Mouse (Mus musculus): Measurements from ENCODE around the gene Vangl2. TPM values are rescaled to one million over a fixed set of nuclear protein-coding genes. Genes with fewer than 3 reads are reported as not detected.
"Not testable (repeated sequence)": the region's sequence is repeated elsewhere in the genome, so short reads cannot be mapped to it uniquely, and the experiment has no call there.

Gene Vangl2
- total RNA-seq, 1 experiment from 2014 or later, result 7.4 TPM

- DNase-seq, result no peak
Observed at GRCm38 (mm10) chr1:172001665-172002064, 26.6 kb downstream of the Vangl2 start.

GRCm38 (mm10) chr1:172000641-172001040 lies 27.6 kb downstream of the Vangl2 start:
- peak; percentile 55 for DNase-seq

DNA sequence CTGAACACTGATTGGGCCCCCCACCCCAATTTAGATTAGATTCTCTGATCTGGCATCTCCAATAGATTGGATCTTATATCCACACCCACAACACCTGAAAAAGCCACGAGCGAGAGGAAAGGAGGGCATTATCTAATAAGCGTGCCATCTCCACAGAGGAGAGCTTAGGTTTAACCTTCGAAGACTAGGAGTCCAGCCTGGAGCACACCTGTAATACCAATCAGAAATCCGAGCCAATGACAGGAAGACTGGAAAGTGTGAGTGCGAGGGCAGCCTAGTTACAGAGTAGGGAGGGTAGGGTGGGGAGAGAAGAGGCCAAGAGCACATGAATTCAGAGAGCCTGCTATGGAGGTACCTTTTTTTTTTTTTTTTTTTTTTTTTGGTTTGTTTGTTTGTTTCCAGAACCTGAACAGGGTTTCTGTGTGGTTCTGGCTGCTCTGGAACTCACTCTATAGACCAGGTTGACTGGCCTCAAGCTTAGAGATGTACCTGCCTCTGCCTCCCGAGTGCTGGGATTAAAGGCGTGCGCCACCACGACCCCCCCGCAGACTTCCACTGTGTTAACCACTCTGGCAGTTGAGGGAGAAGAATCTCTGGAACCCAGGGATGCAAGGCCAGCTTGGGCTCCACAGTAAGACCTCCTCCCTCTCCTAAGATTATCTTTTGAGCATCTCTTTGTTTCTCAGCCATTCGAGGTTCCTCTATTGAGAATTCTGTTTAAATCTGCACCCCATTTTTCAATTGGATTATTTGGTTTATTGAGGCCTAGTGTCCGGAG lies 29.2 kb downstream of the Vangl2 start:
- no peak for DNase-seq

GRCm38 (mm10) chr1:171996701-171997100 lies 31.5 kb downstream of the Vangl2 start:
- no peak for DNase-seq

GRCm38 (mm10) chr1:171994918-171995715 lies 33.1 kb downstream of the Vangl2 start:
- DNase-seq, result no peak

GRCm38 (mm10) chr1:171994501-171994900 lies 33.7 kb downstream of the Vangl2 start:
- DNase-seq, result no peak

GRCm38 (mm10) chr1:171992901-171993530 lies 35.2 kb downstream of the Vangl2 start:
- no peak for DNase-seq

DNA sequence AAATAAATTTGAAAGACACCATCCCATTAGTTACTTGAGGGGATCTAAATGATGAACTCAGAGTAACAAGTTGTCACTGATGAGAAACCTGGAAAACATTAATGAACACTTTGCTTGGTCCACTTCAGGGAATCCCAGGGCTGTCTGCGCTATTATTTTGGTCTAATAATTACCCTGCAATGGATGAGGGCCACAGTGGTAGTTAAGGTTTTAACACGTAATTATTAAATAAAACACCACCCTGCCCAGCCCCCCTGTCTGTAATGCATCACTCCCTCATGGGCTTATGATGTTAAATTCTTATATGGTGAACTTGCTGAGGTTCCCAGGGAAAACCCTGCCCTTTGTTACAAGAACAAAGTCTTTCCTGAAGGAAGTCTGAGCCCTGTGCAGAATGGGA lies 36.4 kb downstream of the Vangl2 start:
- no peak for DNase-seq

DNA sequence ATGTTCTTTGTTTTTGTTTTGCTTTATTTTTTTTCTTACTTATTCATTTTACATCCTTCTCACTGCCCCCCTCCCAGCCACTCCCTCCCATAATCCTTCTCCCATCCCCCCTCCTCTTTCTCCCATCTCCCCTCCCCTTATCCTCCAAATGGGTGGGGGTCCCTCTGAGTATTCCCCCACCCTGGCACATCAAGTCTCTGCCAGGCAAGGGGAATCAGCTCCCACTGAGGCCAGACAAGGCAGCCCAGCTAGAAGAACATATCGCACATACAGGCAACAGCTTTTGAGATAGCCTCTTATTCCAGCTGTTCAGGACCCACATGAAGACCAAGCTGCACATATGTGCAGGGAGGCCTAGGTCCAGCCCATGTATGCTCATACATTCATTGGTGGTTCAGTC lies 44.1 kb downstream of the Vangl2 start:
- no peak for DNase-seq

DNA sequence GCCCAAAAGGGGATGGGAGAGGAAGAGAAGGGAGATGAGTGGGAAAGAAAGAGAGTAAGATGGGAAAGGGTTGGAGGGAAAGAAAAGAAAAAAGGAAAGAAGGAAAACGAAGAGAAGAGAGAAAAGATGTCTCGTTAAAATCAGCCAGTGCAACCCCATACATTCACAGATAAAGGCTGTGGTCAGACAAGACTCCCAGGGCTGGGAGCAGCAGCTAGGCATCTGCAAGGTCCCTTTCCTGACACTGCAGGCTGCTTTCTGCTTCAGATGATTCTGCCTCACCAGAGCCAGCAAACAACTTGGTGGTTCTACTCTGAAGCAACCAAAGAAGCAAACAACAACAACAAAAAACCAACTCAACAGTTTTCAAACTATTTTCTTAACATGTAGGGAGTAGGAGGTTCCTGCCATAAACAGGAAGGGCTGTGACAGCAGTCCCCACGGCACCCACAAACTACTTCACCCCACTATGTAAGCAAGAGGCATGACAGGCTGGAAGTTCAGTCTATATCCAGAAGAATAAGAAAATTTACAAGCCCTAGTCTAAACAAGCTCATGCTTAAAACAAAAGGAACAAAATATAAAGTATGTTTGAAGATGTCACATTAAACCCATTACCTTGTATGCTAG lies 44.8 kb downstream of the Vangl2 start:
- DNase-seq, result no peak

DNA sequence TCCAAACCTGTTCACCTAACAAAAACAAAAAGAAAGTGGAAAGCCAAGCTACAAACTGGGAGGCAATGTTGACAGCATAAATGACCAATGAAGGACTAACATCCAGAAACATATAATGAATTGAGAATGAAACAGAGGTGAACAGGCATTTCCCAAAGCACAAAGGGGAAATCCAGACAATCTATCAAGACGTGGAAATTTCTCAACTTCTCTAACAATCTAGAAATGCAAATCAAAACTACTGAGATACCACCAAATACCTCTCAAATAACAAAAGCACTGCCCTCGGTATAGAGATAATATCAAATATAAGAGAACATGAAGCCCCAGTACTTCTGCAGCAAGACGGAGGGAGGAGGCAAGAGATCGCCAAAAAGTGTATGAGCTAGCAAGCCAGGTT lies 45.5 kb downstream of the Vangl2 start:
- DNase-seq, result no peak

- no peak for DNase-seq
Observed at GRCm38 (mm10) chr1:171982170-171982569, 46.1 kb downstream of the Vangl2 start.

DNA sequence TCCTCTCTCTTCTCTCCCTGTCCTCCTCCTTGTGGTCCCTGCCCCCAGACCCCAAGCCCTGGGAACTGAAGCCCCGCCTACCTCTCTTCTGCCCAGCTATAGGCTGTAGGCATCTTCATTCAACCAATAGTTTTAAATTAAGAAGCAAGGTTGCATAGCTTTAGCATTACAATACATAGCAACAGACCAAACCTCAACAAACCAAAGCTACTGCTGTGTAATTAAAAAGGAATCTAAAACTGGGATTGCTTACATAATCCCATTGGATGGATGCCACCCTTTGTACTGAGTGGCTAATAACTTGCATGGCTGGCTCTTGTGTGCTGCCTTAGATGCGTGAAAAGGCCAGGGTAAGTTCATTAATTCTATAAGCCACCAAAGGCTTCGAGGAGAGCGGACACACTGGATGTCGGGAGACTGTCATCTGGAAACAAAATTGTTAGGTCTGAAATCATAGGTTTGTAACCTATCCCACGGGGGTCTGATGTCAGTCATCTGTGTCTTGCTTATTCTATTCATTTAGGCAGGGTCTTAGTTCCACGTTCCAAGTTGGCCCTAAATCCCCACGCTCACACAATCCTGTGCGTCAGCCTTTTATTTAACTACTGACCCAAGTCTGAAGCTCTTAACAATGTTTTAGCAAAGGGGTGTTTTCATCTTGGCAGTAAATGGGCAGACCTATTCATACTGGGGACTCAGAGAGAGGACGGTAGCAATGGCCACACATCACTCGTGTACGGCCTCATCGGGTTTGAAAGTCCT lies 48.1 kb downstream of the Vangl2 start:
- DNase-seq, result no peak

- DNase-seq, result no peak
Observed at GRCm38 (mm10) chr1:171977891-171978290, 50.4 kb downstream of the Vangl2 start.

- no peak for DNase-seq
Observed at GRCm38 (mm10) chr1:171976826-171977539, 51.3 kb downstream of the Vangl2 start.

DNA sequence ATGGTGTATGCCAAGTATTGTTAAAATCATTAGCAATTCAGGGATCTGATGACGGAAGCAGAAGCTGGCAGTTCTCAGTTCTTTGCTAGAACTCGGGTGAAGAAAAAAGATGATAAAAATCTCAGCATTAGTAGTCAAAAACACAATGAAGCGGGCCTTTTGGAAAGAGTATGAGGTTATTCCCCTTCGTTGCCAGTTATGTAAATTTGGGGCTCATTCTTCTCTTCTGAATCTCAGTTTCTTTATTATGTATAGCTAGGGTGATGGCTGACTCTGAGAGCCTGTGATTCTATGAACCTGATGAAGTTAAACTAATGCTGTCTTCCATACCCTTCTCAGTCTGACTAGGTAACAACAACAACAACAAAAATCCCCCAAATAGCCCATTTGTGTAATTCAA lies 52.4 kb downstream of the Vangl2 start:
- DNase-seq, result no peak

DNA sequence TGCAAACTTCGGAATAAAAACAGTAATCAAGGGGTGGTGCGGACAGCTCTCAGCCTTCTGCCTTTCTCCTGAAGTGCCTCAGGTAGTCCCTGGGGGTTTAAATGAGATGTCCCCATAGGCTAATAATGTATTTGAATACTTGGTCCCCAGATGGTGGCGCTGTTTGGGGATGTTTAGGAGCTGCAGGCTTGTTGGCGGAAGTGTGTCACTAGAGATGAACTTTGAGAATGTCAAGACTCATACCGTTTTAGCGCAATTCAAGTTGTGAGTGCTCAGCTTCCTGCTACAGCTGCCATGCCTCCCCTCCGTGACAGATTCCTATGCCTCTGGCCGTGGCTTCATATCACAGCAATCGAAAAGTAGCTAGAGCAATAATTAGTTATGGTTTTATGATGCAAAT lies 52.9 kb downstream of the Vangl2 start:
- no peak for DNase-seq

- DNase-seq, result not testable (repeated sequence)
Observed at GRCm38 (mm10) chr1:171974361-171974760, 53.9 kb downstream of the Vangl2 start.

DNA sequence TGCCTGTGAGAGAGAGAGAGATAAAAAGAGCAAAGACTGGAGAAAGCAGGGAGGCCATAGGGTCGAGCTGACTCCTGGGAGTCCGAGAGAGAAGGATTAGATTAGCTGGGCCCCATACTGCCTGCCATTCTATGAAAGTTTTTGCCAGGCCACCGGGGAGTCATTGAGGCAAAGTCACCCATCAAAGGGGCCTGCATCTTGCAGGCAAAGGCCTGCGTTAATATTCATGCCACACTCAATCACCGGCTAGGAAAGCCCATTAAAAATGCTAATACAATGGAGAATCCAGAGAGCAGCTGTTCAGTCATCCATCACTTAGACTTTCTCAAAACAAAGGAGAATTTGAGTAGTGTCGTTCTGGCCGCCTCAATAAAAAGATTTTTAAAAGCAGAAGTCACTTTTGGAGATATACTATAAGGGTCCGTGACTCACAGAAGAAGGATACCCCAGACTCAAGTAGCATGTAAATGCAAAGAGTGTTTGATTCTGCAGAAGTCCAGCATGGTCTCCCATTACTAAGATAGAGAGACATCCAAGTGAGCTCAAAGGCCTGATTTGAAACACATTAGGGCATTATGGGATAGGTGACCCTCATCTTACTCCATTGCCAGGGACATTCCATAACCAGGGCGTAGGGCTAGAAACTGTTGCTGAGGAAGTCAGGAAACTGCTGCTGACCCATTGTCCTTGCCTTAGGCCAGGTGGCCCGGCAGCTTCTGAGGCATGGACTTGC lies 57.2 kb downstream of the Vangl2 start:
- no peak for DNase-seq

GRCm38 (mm10) chr1:171969221-171969620 lies 59.0 kb downstream of the Vangl2 start:
- DNase-seq, result no peak

Data from adrenal gland, postnatal 25 days (tissue).